Comparison of ENCODE assay signal across 11 mouse cellular contexts in the genomic region with DNA sequence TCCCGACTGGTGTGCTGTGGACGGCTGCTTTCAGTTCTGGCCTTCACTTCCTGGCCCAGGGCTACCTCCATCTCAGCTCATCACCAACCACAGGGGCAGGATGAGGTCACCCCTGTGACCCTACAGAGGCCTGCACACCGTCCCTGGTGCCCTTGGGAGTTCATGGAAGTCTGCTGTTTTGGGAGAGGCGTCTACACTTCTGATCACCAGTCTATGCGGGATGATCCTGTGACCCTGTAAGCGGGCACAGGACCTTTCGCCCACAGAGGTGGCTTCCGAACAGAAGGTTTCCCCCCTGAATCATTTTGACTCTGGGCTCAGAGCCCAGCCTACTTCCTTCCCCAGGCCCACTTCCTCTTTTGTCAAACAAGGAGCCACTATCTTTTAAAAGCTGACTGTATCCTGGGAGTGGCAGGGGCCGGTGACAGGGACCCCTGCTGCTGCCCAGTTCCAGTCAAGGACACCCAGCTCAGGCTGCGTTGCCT. TPM values are rescaled to one million over a fixed set of nuclear protein-coding genes. Genes with fewer than 3 reads are reported as not detected.
A peak's percentile ranks its signal among the peaks of the same experiment; 100 is the strongest.
DNase-seq lines count a peak whose midpoint lies in the region; ATAC-seq lines count a peak whose summit lies in the region.
"Had no signal": no experiment of that assay in that cellular context is flagged by ENCODE, and none has a peak within 500 bp of the region (broad histone marks: within the 10 kb centered on the region; RNA-seq: fewer than 3 reads in every experiment).

No protein-coding gene starts in this region.

- under 1% methylated on average over 10 of the region's 10 CpGs for WGBS in macrophage (ENCODE audit: missing documents)

- H3K36me3 ChIP-seq in macrophage (ENCODE audit: inconsistent target) = no peaks in the 10 kb centered on the region
- H3K36me3 ChIP-seq: neural tube, embryonic 13.5 days had no signal

- peak overlapping the region; percentile 91 for H3K27ac ChIP-seq in macrophage
- H3K27ac ChIP-seq: neural tube, embryonic 13.5 days had no signal

- peak; percentile 62 to 65 for DNase-seq in spleen, adult 18-20 months
- no peak for DNase-seq in spleen, adult 12 weeks (ENCODE audit: low spot score)
- no peak for DNase-seq in frontal cortex, postnatal 36 days (ENCODE audit: low spot score in 2 of 2)
- no peak for DNase-seq in ovary, adult 18-20 months (ENCODE audit: low spot score)
- DNase-seq in retina, embryonic 14.5 days (ENCODE audit: low spot score) = no peak
- no peak for DNase-seq in right cerebral cortex, adult 18-20 months

- H3K79me2 ChIP-seq in macrophage (ENCODE audit: inconsistent target) = no peaks in the 10 kb centered on the region

- H3K4me3 ChIP-seq in macrophage (ENCODE audit: inconsistent target) = peak overlapping the region; percentile 23
- H3K4me3 ChIP-seq: neural tube, embryonic 13.5 days had no signal

- ATAC-seq in hematopoietic stem cell, adult 5-6 weeks (replicated peaks in 1 of 2; ENCODE audit: insufficient read depth in 1 of 2, low FRiP score in 2 of 2, low TSS enrichment in 1 of 2, low read depth in 1 of 2, poor library complexity in 2 of 2, severe bottlenecking in 2 of 2) = peak; percentile 88 to 93

RNA-seq across cellular contexts. Expression of a gene that starts 10.1 kb away (rescaled TPM):
- 0.10 and 0.38 TPM in 2 replicates for total RNA-seq in hematopoietic stem cell, adult 5-6 weeks (2017)
- total RNA-seq in macrophage (2018; cell fraction: chromatin; rRNA removed) = 10 to 100 TPM in 1 of 26 experiments, 1 to 10 TPM in 25; 2.7 to 11.9 (median 5.6) TPM
- 1 to 10 TPM in 1 of 26 experiments, under 1 TPM in 25; 0.20 to 1.1 (median 0.32) TPM for total RNA-seq in macrophage (2018; cell fraction: cytosol; rRNA removed)
- total RNA-seq in macrophage (2018; cell fraction: nucleus; rRNA removed) = 1 to 10 TPM; 1.7 to 7.0 (median 3.7) TPM
- 0.18 to 0.82 TPM (median 0.22 TPM) in 3 replicates for polyA plus RNA-seq in macrophage (2018)
- total RNA-seq: adrenal gland, postnatal 36 days had no signal
- polyA plus RNA-seq: intestine, embryonic 14.5 days had no signal

RNA-seq across cellular contexts. Expression of a gene that starts 16.6 kb away (rescaled TPM):
- total RNA-seq in hematopoietic stem cell, adult 5-6 weeks (2017) = not detected in 2 replicates
- total RNA-seq in macrophage (2018; cell fraction: chromatin; rRNA removed) = under 1 TPM in 10 of 26 experiments, not detected in 16; 0.18 to 0.30 (median 0.22) TPM
- under 1 TPM in 25 of 26 experiments, not detected in 1; 0.05 to 0.69 (median 0.23) TPM for total RNA-seq in macrophage (2018; cell fraction: cytosol; rRNA removed)
- under 1 TPM in 16 of 26 experiments, not detected in 10; 0.17 to 0.87 (median 0.36) TPM for total RNA-seq in macrophage (2018; cell fraction: nucleus; rRNA removed)
- 0.23 TPM in 2 of 3 replicates, not detected in the other for polyA plus RNA-seq in macrophage (2018)
- total RNA-seq: adrenal gland, postnatal 36 days had no signal
- polyA plus RNA-seq: intestine, embryonic 14.5 days; neural tube, embryonic 13.5 days had no signal

RNA-seq across cellular contexts. Expression of a gene that starts 19.4 kb away (rescaled TPM):
- not detected in 2 replicates for total RNA-seq in hematopoietic stem cell, adult 5-6 weeks (2017)
- 1 to 10 TPM in 1 of 26 experiments, under 1 TPM in 3, not detected in 22; 0.53 to 1.4 (median 0.89) TPM for total RNA-seq in macrophage (2018; cell fraction: chromatin; rRNA removed)
- total RNA-seq in macrophage (2018; cell fraction: cytosol; rRNA removed) = under 1 TPM in 2 of 26 experiments, not detected in 24; 0.11 to 0.14 TPM
- total RNA-seq in macrophage (2018; cell fraction: nucleus; rRNA removed) = under 1 TPM in 5 of 26 experiments, not detected in 21; 0.54 to 0.77 (median 0.65) TPM
- not detected in 3 replicates for polyA plus RNA-seq in macrophage (2018)

RNA-seq across cellular contexts. Expression of a gene that starts 48.6 kb away (rescaled TPM):
- total RNA-seq in hematopoietic stem cell, adult 5-6 weeks (2017) = 3.0 and 5.3 TPM in 2 replicates
- total RNA-seq in macrophage (2018; cell fraction: chromatin; rRNA removed) = 100 to 1,000 TPM in 19 of 26 experiments, 10 to 100 TPM in 7; 42.2 to 379 (median 140) TPM
- 100 to 1,000 TPM in 3 of 26 experiments, 10 to 100 TPM in 23; 34.3 to 219 (median 64.3) TPM for total RNA-seq in macrophage (2018; cell fraction: cytosol; rRNA removed)
- 100 to 1,000 TPM in 12 of 26 experiments, 10 to 100 TPM in 14; 38.6 to 381 (median 86.0) TPM for total RNA-seq in macrophage (2018; cell fraction: nucleus; rRNA removed)
- 11.2 to 30.9 TPM (median 23.0 TPM) in 3 replicates for polyA plus RNA-seq in macrophage (2018)

RNA-seq across cellular contexts. Expression of a gene that starts 49.8 kb away (rescaled TPM):
- total RNA-seq in hematopoietic stem cell, adult 5-6 weeks (2017) = 11.1 and 13.4 TPM in 2 replicates
- total RNA-seq in macrophage (2018; cell fraction: chromatin; rRNA removed) = 100 to 1,000 TPM in 15 of 26 experiments, 10 to 100 TPM in 11; 70.6 to 801 (median 163) TPM
- total RNA-seq in macrophage (2018; cell fraction: cytosol; rRNA removed) = 100 to 1,000 TPM in 4 of 26 experiments, 10 to 100 TPM in 22; 15.3 to 148 (median 25.5) TPM
- 100 to 1,000 TPM in 17 of 26 experiments, 10 to 100 TPM in 9; 61.1 to 619 (median 117) TPM for total RNA-seq in macrophage (2018; cell fraction: nucleus; rRNA removed)
- polyA plus RNA-seq in macrophage (2018) = 13.0 to 22.9 TPM (median 22.5 TPM) in 3 replicates

Comparison
In these comparisons a context has a peak if more than half of its experiments do, and no peak if none do; other contexts are left out.
1. DNase-seq: peak in spleen, adult 18-20 months (2 of 2); none in spleen, adult 12 weeks (single experiment), frontal cortex, postnatal 36 days (0 of 2), ovary, adult 18-20 months (single experiment), retina, embryonic 14.5 days (single experiment) and right cerebral cortex, adult 18-20 months (single experiment).